Mouse (Mus musculus) lung, embryonic 15.5 days (tissue): ENCODE measurements at regions not wholly inside any gene's neighbourhood (a gene's known extent, or its start where the extent isn't known, plus 50 kb on each side); places are given as distances from the start of the nearest gene placed in this dataset.

ENCODE experiments used
- ATAC-seq: fragments of 200-750 bp; cut with Nextera tagmentation; 2 replicates; pipeline ENCODE4 v1.8.0; 2017; ENCODE audit warnings: moderate number of reproducible peaks, borderline replicate concordance; ENCODE audit not compliant: low FRiP score, low TSS enrichment; ENCODE audit errors: extremely low read depth
- H3K27ac ChIP-seq: fragments of 300-500 bp; sonication (generic); 2 replicates; pipeline ENCODE4 v1.5.1; 2015; ENCODE audit warnings: moderate library complexity, mild to moderate bottlenecking, inconsistent platforms
- H3K27me3 ChIP-seq: fragments of 300-500 bp; sonication (generic); 2 replicates; pipeline ENCODE4 v1.6.1; 2015; ENCODE audit warnings: inconsistent platforms
- H3K36me3 ChIP-seq: fragments of 300-500 bp; sonication (generic); 2 replicates; pipeline ENCODE4 v1.6.1; 2015; ENCODE audit warnings: inconsistent platforms
- H3K4me1 ChIP-seq: fragments of 300-500 bp; sonication (generic); 2 replicates; pipeline ENCODE4 v1.6.1; 2015; ENCODE audit warnings: inconsistent platforms
- H3K4me2 ChIP-seq: fragments of 300-500 bp; sonication (generic); 2 replicates; pipeline ENCODE4 v1.6.1; 2015; ENCODE audit warnings: inconsistent platforms, mild to moderate bottlenecking, moderate library complexity
- H3K4me3 ChIP-seq: fragments of 300-500 bp; sonication (generic); 2 replicates; pipeline ENCODE4 v1.5.1; 2015; ENCODE audit warnings: mild to moderate bottlenecking, inconsistent platforms
- H3K9ac ChIP-seq: fragments of 300-500 bp; sonication (generic); 2 replicates; pipeline ENCODE4 v1.6.1; 2015; ENCODE audit warnings: inconsistent platforms
- H3K9me3 ChIP-seq: fragments of 300-500 bp; sonication (generic); 2 replicates; pipeline ENCODE4 v1.6.1; 2016; ENCODE audit warnings: inconsistent platforms
- WGBS: fragments of 180-500 bp; shearing (Covaris S2); methylation state at CpG from one replicate; pipeline ENCODE4 v1.1.7; 2015; 5-methylcytosine and 5-hydroxymethylcytosine counted together

DNA sequence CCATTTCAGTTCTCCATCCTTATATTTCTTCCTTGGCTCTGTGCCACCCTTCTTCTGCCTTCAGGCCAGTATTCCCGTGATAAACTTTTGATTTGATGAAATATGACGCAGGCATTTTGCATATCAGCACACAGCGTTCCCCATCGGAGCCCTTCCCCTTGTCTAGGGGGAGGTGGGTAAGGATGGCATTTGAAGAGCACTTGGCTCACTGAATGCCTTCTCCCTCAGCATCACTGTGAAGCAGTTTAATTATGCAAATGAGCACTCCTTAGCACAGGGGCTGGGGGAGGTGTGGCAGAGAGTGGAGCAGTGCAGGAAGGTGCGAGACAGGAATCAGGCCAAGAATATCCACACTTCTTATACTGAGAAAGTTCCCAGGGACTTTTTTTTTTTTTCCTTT is 452.1 kb downstream of the Gm21750 start:
- no peaks in the 10 kb centered on the region for H3K36me3 ChIP-seq
- H3K9me3 ChIP-seq, result no peaks in the 10 kb centered on the region
- H3K27me3 ChIP-seq, result no peaks in the 10 kb centered on the region
- no peak overlapping the region for H3K27ac ChIP-seq
- WGBS, result 26% methylated on average over 5 of the region's 5 CpGs
- H3K4me3 ChIP-seq, result no peak overlapping the region
- ATAC-seq, result no peak
- no peak overlapping the region for H3K9ac ChIP-seq
- H3K4me2 ChIP-seq, result no peak overlapping the region
- H3K4me1 ChIP-seq, result no peaks in the 10 kb centered on the region

DNA sequence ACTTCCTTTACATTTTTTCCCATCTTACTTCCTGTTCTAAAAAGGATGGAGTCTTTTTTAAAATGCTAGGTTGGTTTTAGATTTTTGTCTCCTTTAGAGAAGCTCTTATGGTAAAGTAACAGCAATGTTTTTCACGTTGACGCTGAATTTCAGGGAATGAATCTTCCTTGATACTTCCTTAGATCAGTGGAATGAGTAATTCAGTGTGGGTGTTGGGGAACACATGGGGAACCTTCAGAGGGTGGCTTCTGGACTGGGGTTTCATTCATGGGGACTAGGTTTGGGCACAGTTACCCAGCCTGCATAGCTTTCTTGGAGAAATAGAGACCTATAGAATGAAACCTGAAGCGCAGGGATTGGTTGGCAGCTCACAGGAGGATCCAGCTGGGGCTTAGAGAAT is 452.5 kb downstream of the Gm21750 start:
- H3K4me3 ChIP-seq, result no peak overlapping the region
- ATAC-seq, result no peak
- H3K36me3 ChIP-seq, result no peaks in the 10 kb centered on the region
- H3K9me3 ChIP-seq, result no peaks in the 10 kb centered on the region
- no peak overlapping the region for H3K4me2 ChIP-seq
- H3K4me1 ChIP-seq, result no peaks in the 10 kb centered on the region
- WGBS, result 57% methylated on average over 3 of the region's 3 CpGs
- H3K9ac ChIP-seq, result no peak overlapping the region
- no peak overlapping the region for H3K27ac ChIP-seq
- H3K27me3 ChIP-seq, result no peaks in the 10 kb centered on the region

GRCm38 (mm10) chr14:74117686-74118085 is 456.7 kb downstream of the Gm21750 start:
- no peaks in the 10 kb centered on the region for H3K9me3 ChIP-seq
- H3K4me3 ChIP-seq, result no peak overlapping the region
- WGBS, result 66% methylated on average over 2 of the region's 2 CpGs
- no peak overlapping the region for H3K27ac ChIP-seq
- no peaks in the 10 kb centered on the region for H3K4me1 ChIP-seq
- ATAC-seq, result no peak
- H3K4me2 ChIP-seq, result no peak overlapping the region
- no peaks in the 10 kb centered on the region for H3K36me3 ChIP-seq
- H3K27me3 ChIP-seq, result no peaks in the 10 kb centered on the region
- no peak overlapping the region for H3K9ac ChIP-seq

- H3K9ac ChIP-seq, result no peak overlapping the region
- no peak overlapping the region for H3K4me2 ChIP-seq
- H3K27me3 ChIP-seq, result no peaks in the 10 kb centered on the region
- no peaks in the 10 kb centered on the region for H3K4me1 ChIP-seq
- ATAC-seq, result no peak
- H3K36me3 ChIP-seq, result no peaks in the 10 kb centered on the region
- no peak overlapping the region for H3K27ac ChIP-seq
- no peaks in the 10 kb centered on the region for H3K9me3 ChIP-seq
- H3K4me3 ChIP-seq, result no peak overlapping the region
- 76% methylated on average over 4 of the region's 4 CpGs for WGBS
These were observed 484.2 kb downstream of the Gm21750 start for GRCm38 (mm10) chr14:74145202-74145700.

- H3K4me2 ChIP-seq, result no peak overlapping the region
- 72% methylated on average over 2 of the region's 2 CpGs for WGBS
- no peaks in the 10 kb centered on the region for H3K36me3 ChIP-seq
- no peaks in the 10 kb centered on the region for H3K4me1 ChIP-seq
- no peak overlapping the region for H3K4me3 ChIP-seq
- no peaks in the 10 kb centered on the region for H3K9me3 ChIP-seq
- no peak for ATAC-seq
- no peak overlapping the region for H3K27ac ChIP-seq
- H3K27me3 ChIP-seq, result no peaks in the 10 kb centered on the region
- H3K9ac ChIP-seq, result no peak overlapping the region
These were observed 474.4 kb upstream of the Htr2a start for GRCm38 (mm10) chr14:74166221-74166620.

GRCm38 (mm10) chr14:74169131-74169875 is 471.3 kb upstream of the Htr2a start:
- H3K27ac ChIP-seq, result no peak overlapping the region
- no peaks in the 10 kb centered on the region for H3K9me3 ChIP-seq
- WGBS, result 49% methylated on average over 2 of the region's 2 CpGs
- no peaks in the 10 kb centered on the region for H3K27me3 ChIP-seq
- H3K4me3 ChIP-seq, result no peak overlapping the region
- no peaks in the 10 kb centered on the region for H3K36me3 ChIP-seq
- no peaks in the 10 kb centered on the region for H3K4me1 ChIP-seq
- ATAC-seq, result no peak
- no peak overlapping the region for H3K4me2 ChIP-seq
- no peak overlapping the region for H3K9ac ChIP-seq

GRCm38 (mm10) chr14:74180066-74180465 is 460.6 kb upstream of the Htr2a start:
- no peak overlapping the region for H3K9ac ChIP-seq
- no peak overlapping the region for H3K4me3 ChIP-seq
- no peak for ATAC-seq
- H3K9me3 ChIP-seq, result no peaks in the 10 kb centered on the region
- H3K27me3 ChIP-seq, result no peaks in the 10 kb centered on the region
- 64% methylated on average over 2 of the region's 2 CpGs for WGBS
- no peak overlapping the region for H3K4me2 ChIP-seq
- H3K27ac ChIP-seq, result no peak overlapping the region
- H3K36me3 ChIP-seq, result no peaks in the 10 kb centered on the region
- no peaks in the 10 kb centered on the region for H3K4me1 ChIP-seq

- no peak overlapping the region for H3K9ac ChIP-seq
- no peak for ATAC-seq
- no peaks in the 10 kb centered on the region for H3K27me3 ChIP-seq
- no peak overlapping the region for H3K4me2 ChIP-seq
- H3K36me3 ChIP-seq, result no peaks in the 10 kb centered on the region
- no peak overlapping the region for H3K4me3 ChIP-seq
- no peaks in the 10 kb centered on the region for H3K4me1 ChIP-seq
- no peak overlapping the region for H3K27ac ChIP-seq
- no peaks in the 10 kb centered on the region for H3K9me3 ChIP-seq
- WGBS, result 83% methylated on average over 4 of the region's 4 CpGs
These were observed 457.6 kb upstream of the Htr2a start for GRCm38 (mm10) chr14:74182996-74183395.

DNA sequence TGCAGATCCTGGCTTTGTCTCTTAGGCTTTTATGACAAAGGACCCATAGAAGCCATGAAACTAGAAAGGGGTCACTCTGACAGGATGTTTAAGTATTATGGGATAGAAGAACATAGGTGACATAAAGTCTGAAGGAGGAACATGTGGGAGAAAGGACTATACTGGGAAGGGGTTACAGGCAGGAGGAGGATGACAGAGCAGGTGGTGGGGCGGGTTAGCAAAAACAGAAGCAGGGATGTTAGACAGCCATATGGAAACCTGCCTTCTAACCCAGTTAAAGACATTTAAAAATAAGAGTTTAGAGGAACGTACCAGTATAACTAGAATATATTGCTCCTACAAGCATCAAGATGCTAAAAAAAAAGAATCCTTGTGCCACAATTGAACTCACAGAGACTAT is 438.9 kb upstream of the Htr2a start:
- no peak for ATAC-seq
- Histone ChIP-seq H3K9ac (no peak overlapping the region), H3K4me2 (no peak overlapping the region), H3K4me3 (no peak overlapping the region), H3K27me3 (no peaks in the 10 kb centered on the region), H3K36me3 (no peaks in the 10 kb centered on the region), H3K4me1 (no peaks in the 10 kb centered on the region), H3K9me3 (no peaks in the 10 kb centered on the region), H3K27ac (no peak overlapping the region)
- WGBS, result 82% methylated on average over 2 of the region's 2 CpGs

DNA sequence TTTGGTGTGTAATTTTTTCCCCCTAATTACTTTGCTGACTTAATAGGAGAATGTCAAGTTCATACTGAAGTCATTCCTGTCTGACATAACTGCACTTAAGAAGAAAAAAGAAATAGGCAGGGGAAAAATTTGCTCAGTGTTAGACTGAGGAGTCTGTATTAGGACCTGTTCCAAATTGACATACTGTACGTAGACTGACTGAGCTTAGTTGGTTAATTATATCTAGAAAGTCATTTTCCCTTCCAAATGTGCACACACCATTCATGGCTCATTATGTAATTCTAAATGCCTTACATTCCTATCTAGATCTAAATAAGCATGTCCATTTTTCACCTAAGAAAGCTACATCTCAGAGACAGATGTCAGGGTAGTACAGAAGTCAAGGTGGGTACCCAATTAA is 435.6 kb upstream of the Htr2a start:
- no peaks in the 10 kb centered on the region for H3K36me3 ChIP-seq
- H3K4me1 ChIP-seq, result no peaks in the 10 kb centered on the region
- H3K9me3 ChIP-seq, result no peaks in the 10 kb centered on the region
- no peaks in the 10 kb centered on the region for H3K27me3 ChIP-seq
- no peak for ATAC-seq
- H3K9ac ChIP-seq, result no peak overlapping the region
- no peak overlapping the region for H3K4me3 ChIP-seq
- 47% methylated on average over 1 of the region's 1 CpGs for WGBS
- H3K4me2 ChIP-seq, result no peak overlapping the region
- H3K27ac ChIP-seq, result no peak overlapping the region

- H3K9me3 ChIP-seq, result no peaks in the 10 kb centered on the region
- ATAC-seq, result no peak
- WGBS, result 45% methylated on average over 2 of the region's 2 CpGs
These were observed 422.7 kb upstream of the Htr2a start for GRCm38 (mm10) chr14:74217914-74218446.

GRCm38 (mm10) chr14:74219761-74220160 is 420.9 kb upstream of the Htr2a start:
- no peak for ATAC-seq
- H3K4me1 ChIP-seq, result no peaks in the 10 kb centered on the region
- no peak overlapping the region for H3K27ac ChIP-seq
- H3K36me3 ChIP-seq, result no peaks in the 10 kb centered on the region
- H3K9me3 ChIP-seq, result no peaks in the 10 kb centered on the region
- 86% methylated on average over 3 of the region's 3 CpGs for WGBS
- no peaks in the 10 kb centered on the region for H3K27me3 ChIP-seq
- H3K9ac ChIP-seq, result no peak overlapping the region
- no peak overlapping the region for H3K4me2 ChIP-seq
- no peak overlapping the region for H3K4me3 ChIP-seq

More at GRCm38 (mm10) chr14:74217914-74218446, 422.7 kb upstream of the Htr2a start:
- H3K4me2 ChIP-seq, result no peak overlapping the region
- H3K9ac ChIP-seq, result no peak overlapping the region
- H3K27ac ChIP-seq, result no peak overlapping the region
- H3K27me3 ChIP-seq, result no peaks in the 10 kb centered on the region
- no peaks in the 10 kb centered on the region for H3K4me1 ChIP-seq
- no peak overlapping the region for H3K4me3 ChIP-seq
- no peaks in the 10 kb centered on the region for H3K36me3 ChIP-seq
